Mouse (Mus musculus): ENCODE results near the gene Zc3hc1.

DNA sequence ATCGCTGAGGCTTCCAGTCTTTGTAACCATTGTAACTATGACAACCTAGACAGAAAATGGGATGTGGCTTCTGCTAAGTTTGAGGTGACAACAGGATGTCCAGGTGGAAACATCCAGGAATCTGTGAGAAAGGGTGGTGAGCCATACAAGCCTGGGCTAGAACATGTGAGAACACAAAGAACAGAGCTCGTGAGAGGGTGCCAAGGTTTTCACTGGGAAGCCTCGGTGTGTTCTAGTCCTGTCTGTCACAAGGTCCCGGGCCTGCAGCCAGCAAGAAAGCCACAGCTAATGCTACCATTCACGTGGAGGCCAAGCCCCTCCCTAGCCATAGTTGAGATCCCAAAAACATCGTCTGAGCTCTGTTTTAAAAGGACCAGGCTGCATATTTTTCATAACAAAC, 44.1 kb downstream of the Zc3hc1 start:
- no peak for TF ChIP-seq CTCF (IDR thresholded peaks at IDR 0.05; ENCODE audit: control insufficient read depth, insufficient read depth, insufficient replicate concordance, low read depth, low read length)
- TF ChIP-seq POLR2A (IDR thresholded peaks at IDR 0.05; ENCODE audit: control insufficient read depth, low read depth, low read length) = no peak

All from testis, adult 2 months (tissue).